Comparison of ENCODE assay signal across 8 mouse cellular contexts in genomic region chr7:142533059-142533855, GRCm38 (mm10). TPM values are rescaled to one million over a fixed set of nuclear protein-coding genes. Genes with fewer than 3 reads are reported as not detected.
A peak's percentile ranks its signal among the peaks of the same experiment; 100 is the strongest.
DNase-seq lines count a peak whose midpoint lies in the region; ATAC-seq and TF ChIP-seq lines count a peak whose summit lies in the region.

No protein-coding gene starts in this region.

- peak overlapping the region; percentile 89 for H3K9ac ChIP-seq in heart, embryonic 13.5 days
- H3K9ac ChIP-seq in liver, embryonic 11.5 days (ENCODE audit: low read depth, low read length) = peak overlapping the region; percentile 89

- DNase-seq in CD4-positive, CD25-positive, alpha-beta regulatory T cell, adult 2 months (ENCODE audit: low read depth, low spot score) = peak; percentile 94
- DNase-seq in brain, embryonic 18.5 days (ENCODE audit: low read depth, low spot score) = peak; percentile 60
- DNase-seq in kidney, postnatal 10 days = peak; percentile 92
- peak; percentile 84 for DNase-seq in liver, embryonic 11.5 days (ENCODE audit: low spot score)
- DNase-seq in spleen, postnatal 4 days (ENCODE audit: low spot score in 2 of 2) = peak; percentile 85 to 95

- peak overlapping the region; percentile 69 for H3K4me3 ChIP-seq in heart, embryonic 13.5 days
- H3K4me3 ChIP-seq in liver, embryonic 11.5 days (ENCODE audit: low read depth, low read length) = peak overlapping the region; percentile 78
- peak overlapping the region; percentile 58 for H3K4me3 ChIP-seq in myocyte

- peak overlapping the region; percentile 77 for H3K4me2 ChIP-seq in heart, embryonic 13.5 days
- H3K4me2 ChIP-seq in liver, embryonic 11.5 days = peak overlapping the region; percentile 87
- H3K4me2 ChIP-seq in myocyte (ENCODE audit: low read depth) = peak overlapping the region; percentile 89

- peak overlapping the region; percentile 96 for H3K27ac ChIP-seq in heart, embryonic 13.5 days (replicated peaks)
- H3K27ac ChIP-seq in liver, embryonic 11.5 days (ENCODE audit: low read depth, low read length) = peak overlapping the region; percentile 95

- no peaks in the 10 kb centered on the region for H3K27me3 ChIP-seq in heart, embryonic 13.5 days (replicated peaks)
- no peaks in the 10 kb centered on the region for H3K27me3 ChIP-seq in liver, embryonic 11.5 days (replicated peaks; ENCODE audit: control insufficient read depth, insufficient read depth, low read length)
- H3K27me3 ChIP-seq in myocyte (ENCODE audit: control insufficient read depth, insufficient read depth, insufficient read length) = peaks cover 5% of the 10 kb centered on the region

- H3K9me3 ChIP-seq in heart, embryonic 13.5 days = no peaks in the 10 kb centered on the region
- no peaks in the 10 kb centered on the region for H3K9me3 ChIP-seq in liver, embryonic 11.5 days (ENCODE audit: control insufficient read depth, low read length)

- H3K79me2 ChIP-seq in myocyte (ENCODE audit: control insufficient read depth, insufficient read depth) = peaks cover 3% of the 10 kb centered on the region

- peak overlapping the region; percentile 7 for H3ac ChIP-seq in myocyte (ENCODE audit: control insufficient read depth, insufficient read length)

- peak; percentile 61 for TF ChIP-seq POLR2A in myocyte (IDR thresholded peaks at IDR 0.05; ENCODE audit: insufficient read length, low read depth)

- peaks cover 18% of the 10 kb centered on the region for H3K36me3 ChIP-seq in heart, embryonic 13.5 days
- peaks cover 2% of the 10 kb centered on the region; the same call in 1 of the 2 replicates for H3K36me3 ChIP-seq in liver, embryonic 11.5 days (ENCODE audit: control insufficient read depth, insufficient read depth, low read length)
- peaks cover 3% of the 10 kb centered on the region for H3K36me3 ChIP-seq in myocyte (ENCODE audit: control insufficient read depth, insufficient read depth)

- ATAC-seq in erythroid progenitor cell, adult 5-6 weeks (replicated peaks; ENCODE audit: low FRiP score, poor library complexity, severe bottlenecking) = peak; percentile 30; the same call in 1 of the 2 replicates
- peak; percentile 76 for ATAC-seq in heart, embryonic 13.5 days (ENCODE audit: extremely low read depth, insufficient number of reproducible peaks, low FRiP score, low TSS enrichment)
- peak; percentile 77 for ATAC-seq in liver, embryonic 11.5 days (replicated peaks; ENCODE audit: low FRiP score)

- peaks cover 71% of the 10 kb centered on the region for H3K4me1 ChIP-seq in heart, embryonic 13.5 days
- H3K4me1 ChIP-seq in liver, embryonic 11.5 days (replicated peaks; ENCODE audit: control insufficient read depth, insufficient read depth, low read length) = peaks cover 56% of the 10 kb centered on the region

- WGBS in heart, embryonic 13.5 days = 2% methylated on average over 43 of the region's 44 CpGs
- WGBS in liver, embryonic 11.5 days = 1% methylated on average over 44 of the region's 44 CpGs

TF ChIP-seq in myocyte, 11 proteins besides CTCF, POLR2A, EP300 and RAD21:
- TF ChIP-seq POLR2AphosphoS2 (IDR thresholded peaks at IDR 0.05; ENCODE audit: insufficient read length, low read depth) = peak; percentile 62
- TF ChIP-seq REST (IDR thresholded peaks at IDR 0.05; ENCODE audit: insufficient read depth, insufficient read length) = no peak
- TF ChIP-seq SRF (IDR thresholded peaks at IDR 0.05; ENCODE audit: control insufficient read depth, insufficient read length, low read depth) = no peak
- peak in 2 of 3 experiments; percentile 15 to 42 for TF ChIP-seq MYOG (IDR thresholded peaks at IDR 0.05; ENCODE audit: control insufficient read depth in 1 of 3, insufficient read depth in 1 of 3, insufficient read length in 2 of 3, low read depth in 2 of 3)
- TF ChIP-seq USF1 (IDR thresholded peaks at IDR 0.05; ENCODE audit: low read depth) = peak; percentile 93
- TF ChIP-seq MAX (IDR thresholded peaks at IDR 0.05; ENCODE audit: low read depth) = peak; percentile 52
- no peak for TF ChIP-seq TCF3 (IDR thresholded peaks at IDR 0.05; ENCODE audit: insufficient read length, low read depth)
- peak in 2 of 3 experiments; percentile 4 to 50 for TF ChIP-seq MYOD1 (IDR thresholded peaks at IDR 0.05; ENCODE audit: control insufficient read depth in 1 of 3, insufficient read length in 2 of 3, low read depth in 2 of 3)

RNA-seq across cellular contexts. Expression of gene Mrpl23, which starts 0.8 kb away (rescaled TPM):
- 9.6 TPM in 1 of 2 replicates, not detected in the other for total RNA-seq in erythroid progenitor cell, adult 5-6 weeks (2015; ENCODE audit: low replicate concordance)
- 0.13 TPM in 1 of 2 replicates, not detected in the other for total RNA-seq in erythroid progenitor cell, adult 5-6 weeks (2017; ENCODE audit: low replicate concordance)
- polyA plus RNA-seq in heart, embryonic 13.5 days (2015; fragmentation: Nextera tagmentation; extraction: Ambion mirVana) = 15.6 and 17.7 TPM in 2 replicates
- polyA plus RNA-seq in liver, embryonic 11.5 days (2014; fragmentation: Nextera tagmentation; extraction: Ambion mirVana) = 20.8 and 22.2 TPM in 2 replicates
- polyA plus RNA-seq in myocyte (2012; fragmentation: generic; extraction: Trizol) = 73.3 TPM

RNA-seq across cellular contexts. Expression of gene Tnnt3, which starts 34.6 kb away (rescaled TPM):
- total RNA-seq in erythroid progenitor cell, adult 5-6 weeks (2015; ENCODE audit: low replicate concordance) = not detected in 2 replicates
- total RNA-seq in erythroid progenitor cell, adult 5-6 weeks (2017; ENCODE audit: low replicate concordance) = not detected in 2 replicates
- 4.0 and 5.4 TPM in 2 replicates for polyA plus RNA-seq in heart, embryonic 13.5 days (2015; fragmentation: Nextera tagmentation; extraction: Ambion mirVana)
- polyA plus RNA-seq in liver, embryonic 11.5 days (2014; fragmentation: Nextera tagmentation; extraction: Ambion mirVana) = 1.5 and 2.4 TPM in 2 replicates
- 2,107 TPM for polyA plus RNA-seq in myocyte (2012; fragmentation: generic; extraction: Trizol)

Comparison
In these comparisons a context has a peak if more than half of its experiments do, and no peak if none do; other contexts are left out.
1. Peak in every context shown above with its lines: DNase-seq, ATAC-seq, H3K4me3 ChIP-seq and H3K27ac ChIP-seq.
2. RNA of gene Tnnt3, which starts 34.6 kb away (polyA plus RNA-seq): 2,107 TPM in myocyte (single experiment); 4.0 to 5.4 TPM in heart, embryonic 13.5 days and 1.5 to 2.4 TPM in liver, embryonic 11.5 days; every median in the first group is over 100 times any median in the second.